Comparison of ENCODE assay signal across 12 mouse cellular contexts in genomic region chr12:118042196-118042595, GRCm38 (mm10).
DNase-seq lines count a peak whose midpoint lies in the region; ATAC-seq lines count a peak whose summit lies in the region.
"Had no signal": no experiment of that assay in that cellular context is flagged by ENCODE, and none has a peak within 500 bp of the region (broad histone marks: within the 10 kb centered on the region; RNA-seq: fewer than 3 reads in every experiment).

No protein-coding gene starts in this region.

- no peak overlapping the region for H3K4me2 ChIP-seq in midbrain, embryonic 16.5 days (ENCODE audit: low read length)
- H3K4me2 ChIP-seq: embryonic facial prominence, embryonic 15.5 days; lung, embryonic 15.5 days had no signal

- no peaks in the 10 kb centered on the region for H3K36me3 ChIP-seq in midbrain, embryonic 16.5 days (ENCODE audit: control insufficient read depth, insufficient read depth, low read length)
- H3K36me3 ChIP-seq: embryonic facial prominence, embryonic 15.5 days; lung, embryonic 15.5 days; midbrain, embryonic 10.5 days had no signal

- DNase-seq in heart, adult 11 months, result peak; percentile 87
- no peak for DNase-seq in heart, postnatal 4 days
- DNase-seq in lung, postnatal 36 days, result peak; percentile 35
- DNase-seq in lung, postnatal 14 days, result no peak
- DNase-seq in cerebellum, postnatal 14 days, result peak; percentile 44 to 70
- DNase-seq in embryo, embryonic 10.5 days (ENCODE audit: low spot score), result no peak
- DNase-seq: adrenal gland, postnatal 36 days; liver had no signal

- no peak overlapping the region for H3K9ac ChIP-seq in midbrain, embryonic 16.5 days (ENCODE audit: low read depth, low read length)
- H3K9ac ChIP-seq: embryonic facial prominence, embryonic 15.5 days; lung, embryonic 15.5 days had no signal

- no peak for ATAC-seq in midbrain, embryonic 16.5 days

- WGBS in midbrain, embryonic 16.5 days, result 91% methylated on average over 2 of the region's 2 CpGs

- no peak overlapping the region for H3K27ac ChIP-seq in midbrain, embryonic 16.5 days (ENCODE audit: low read length)
- H3K27ac ChIP-seq: embryonic facial prominence, embryonic 15.5 days; lung, embryonic 15.5 days; midbrain, embryonic 10.5 days had no signal

- H3K4me1 ChIP-seq in midbrain, embryonic 16.5 days (ENCODE audit: control insufficient read depth, insufficient read depth, low read length), result no peaks in the 10 kb centered on the region
- H3K4me1 ChIP-seq: embryonic facial prominence, embryonic 15.5 days; lung, embryonic 15.5 days; midbrain, embryonic 10.5 days had no signal

- H3K27me3 ChIP-seq in midbrain, embryonic 16.5 days (ENCODE audit: control insufficient read depth, insufficient read depth, low read depth, low read length), result no peaks in the 10 kb centered on the region
- H3K27me3 ChIP-seq: embryonic facial prominence, embryonic 15.5 days; lung, embryonic 15.5 days had no signal

- H3K4me3 ChIP-seq in midbrain, embryonic 16.5 days (ENCODE audit: low read depth, low read length), result no peak overlapping the region
- H3K4me3 ChIP-seq: embryonic facial prominence, embryonic 15.5 days; lung, embryonic 15.5 days; midbrain, embryonic 10.5 days had no signal

- no peaks in the 10 kb centered on the region for H3K9me3 ChIP-seq in midbrain, embryonic 16.5 days (replicated peaks; ENCODE audit: control insufficient read depth, low read length, poor library complexity, severe bottlenecking)
- H3K9me3 ChIP-seq: embryonic facial prominence, embryonic 15.5 days; lung, embryonic 15.5 days; midbrain, embryonic 10.5 days had no signal

Comparison
In these comparisons a context has a peak if more than half of its experiments do, and no peak if none do; other contexts are left out.
1. DNase-seq: peak in heart, adult 11 months (single experiment), lung, postnatal 36 days (single experiment) and cerebellum, postnatal 14 days (2 of 2); none in heart, postnatal 4 days (single experiment), lung, postnatal 14 days (single experiment) and embryo, embryonic 10.5 days (single experiment).